Mouse (Mus musculus): ENCODE results near the gene Tsga13.

Gene Tsga13

DNA sequence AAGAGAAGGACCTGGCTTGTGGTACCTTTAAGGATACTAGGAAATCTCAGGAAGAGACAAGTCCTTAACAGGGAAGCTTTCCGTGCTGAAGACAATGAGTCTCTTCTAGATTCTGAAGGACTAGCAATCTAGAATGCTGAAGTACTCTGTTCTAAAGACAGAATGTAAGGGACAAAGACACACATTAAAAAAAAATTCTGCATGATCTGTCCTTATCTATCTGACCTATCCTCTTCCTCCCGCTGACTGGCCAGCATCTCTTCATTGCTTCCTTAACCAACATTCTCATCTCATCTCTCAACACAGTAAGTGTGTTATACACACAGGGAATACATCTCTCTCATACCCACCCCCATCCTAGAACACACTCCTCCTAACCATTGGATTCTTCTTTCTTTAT lies at the start of gene Tsga13:
TSS of gene Tsga13 (minus strand) at position 101 of the 400 bp plus-strand sequence.
- DNase-seq (ENCODE audit: low spot score): no peak

DNA sequence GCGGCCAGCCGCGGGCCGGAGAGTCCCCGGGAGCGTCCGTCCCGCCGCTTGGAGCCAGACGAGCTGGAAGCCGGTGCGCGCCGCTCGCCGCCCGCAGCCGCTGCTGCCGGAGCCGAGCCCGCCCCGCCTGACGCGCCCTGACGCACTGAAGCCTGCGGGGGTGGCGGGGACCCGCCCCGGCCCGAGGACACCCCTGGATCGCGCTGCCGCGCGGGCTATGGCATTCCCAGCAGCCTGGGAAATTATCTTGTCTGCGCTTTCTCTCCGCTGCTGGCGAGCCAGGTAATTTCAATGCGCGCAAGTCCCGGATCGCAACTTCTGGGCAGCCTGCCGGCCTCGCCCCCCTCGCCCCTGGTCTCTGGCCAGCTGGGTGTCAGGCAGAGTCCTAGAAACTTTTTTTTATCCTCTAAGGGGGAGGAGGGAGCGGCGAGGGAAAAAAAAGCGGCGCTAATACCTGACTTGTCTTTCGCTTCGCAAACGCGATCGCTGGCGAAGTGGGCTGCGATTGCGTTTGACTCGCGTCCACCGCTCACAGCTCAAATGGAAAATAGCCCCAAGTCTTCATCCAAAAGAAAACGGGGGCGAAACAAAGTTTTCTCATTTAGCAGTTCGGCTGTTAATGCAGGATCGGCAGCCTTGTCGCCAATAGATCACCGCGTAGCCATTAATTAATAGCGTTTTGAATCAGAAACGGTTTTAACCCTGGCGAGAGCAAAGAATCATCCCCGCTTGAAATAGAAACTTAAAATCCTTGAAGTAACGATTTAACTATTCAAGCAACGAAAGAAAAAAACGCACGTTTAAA lies 43.6 kb upstream of the Tsga13 start, which contains the start of gene Klf14:
TSS of gene Klf14 (minus strand) at position 343 of the 805 bp plus-strand sequence.
- DNase-seq (ENCODE audit: low spot score): peak; percentile 10

DNA sequence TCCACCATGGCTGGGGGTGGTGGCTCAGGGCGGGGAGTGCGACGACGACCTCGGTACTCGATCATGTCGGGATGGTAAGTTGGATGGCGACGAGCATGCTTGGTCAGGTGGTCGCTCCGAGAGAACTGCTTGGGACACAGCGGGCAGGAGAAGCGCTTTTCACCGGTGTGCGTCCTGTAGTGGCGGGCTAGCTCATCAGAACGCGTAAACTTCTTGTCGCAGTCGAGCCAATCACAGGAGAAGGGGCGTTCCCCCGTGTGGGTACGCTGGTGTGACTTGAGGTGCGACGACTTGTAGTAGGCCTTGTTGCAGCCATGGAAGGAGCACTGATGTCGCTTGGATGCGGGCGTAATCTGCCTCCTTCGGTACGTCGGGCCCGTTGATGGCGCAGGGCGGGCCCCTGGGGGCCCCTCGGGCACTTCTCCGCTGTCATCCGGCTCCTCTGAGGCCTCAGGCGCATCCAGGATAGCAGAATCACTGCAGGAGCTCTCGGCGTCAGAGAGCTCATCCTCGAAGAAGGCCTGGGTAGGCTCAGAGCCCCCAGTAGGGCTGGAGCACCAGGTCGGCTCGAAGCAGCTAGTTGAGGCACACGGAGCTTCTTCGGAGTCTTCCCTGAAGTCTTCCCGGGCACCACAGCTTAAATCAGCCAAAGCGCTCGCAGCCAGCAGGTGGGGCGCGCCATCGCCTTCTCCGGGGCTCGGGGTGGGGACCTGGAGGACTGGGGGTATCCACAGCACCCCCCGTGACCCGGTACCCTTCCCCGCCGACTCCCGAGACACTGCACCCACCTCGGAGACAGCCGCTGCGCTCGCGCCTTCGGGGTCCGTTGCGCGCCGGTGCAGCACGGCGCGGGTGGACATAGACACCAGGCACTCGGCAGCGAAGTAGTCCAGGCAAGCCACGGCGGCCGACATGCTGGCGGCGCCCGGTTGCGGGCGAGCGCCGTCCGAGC lies 42.7 kb upstream of the Tsga13 start:
- DNase-seq (ENCODE audit: low spot score): peak; percentile 31

DNA sequence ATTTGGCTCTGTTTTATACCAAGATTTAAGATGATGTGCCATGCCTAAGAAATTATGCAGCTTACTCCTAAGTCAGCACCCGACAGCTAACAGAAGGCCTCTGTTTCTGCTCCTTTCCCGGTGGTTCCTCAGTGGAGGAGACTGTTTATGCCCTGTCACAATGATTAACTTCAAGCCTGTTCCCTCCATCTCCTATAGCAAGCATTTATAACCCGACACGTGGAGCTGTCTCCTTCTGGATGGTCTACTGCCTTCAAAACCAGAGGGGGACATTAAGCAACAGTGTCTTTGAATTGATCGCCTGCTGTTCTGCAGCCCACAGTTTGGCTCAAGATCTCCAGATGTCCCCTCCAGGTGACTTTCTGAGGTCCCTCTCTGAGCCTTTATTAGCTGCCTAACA lies 23.9 kb upstream of the Tsga13 start:
- DNase-seq (ENCODE audit: low spot score): no peak

DNA sequence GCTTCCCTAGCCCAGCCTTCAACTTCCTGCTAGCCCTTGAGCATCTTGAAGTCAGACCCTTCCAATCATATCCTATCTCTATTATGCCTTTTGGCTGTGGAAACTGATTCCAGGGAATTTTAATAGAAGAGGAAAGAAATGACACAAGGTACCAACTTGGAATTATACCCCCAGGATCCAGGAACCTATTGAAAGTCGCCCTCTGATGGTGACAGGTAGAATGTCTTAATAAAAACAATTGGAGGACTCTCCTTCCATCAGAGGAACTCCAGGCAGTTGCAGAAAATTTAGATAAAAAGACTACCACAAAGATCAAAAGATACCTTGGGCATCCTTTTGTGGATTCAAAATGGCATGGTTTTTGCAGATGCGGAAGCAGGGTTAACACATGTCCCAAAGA lies 7.4 kb upstream of the Tsga13 start:
- no peak for DNase-seq (ENCODE audit: low spot score)

DNA sequence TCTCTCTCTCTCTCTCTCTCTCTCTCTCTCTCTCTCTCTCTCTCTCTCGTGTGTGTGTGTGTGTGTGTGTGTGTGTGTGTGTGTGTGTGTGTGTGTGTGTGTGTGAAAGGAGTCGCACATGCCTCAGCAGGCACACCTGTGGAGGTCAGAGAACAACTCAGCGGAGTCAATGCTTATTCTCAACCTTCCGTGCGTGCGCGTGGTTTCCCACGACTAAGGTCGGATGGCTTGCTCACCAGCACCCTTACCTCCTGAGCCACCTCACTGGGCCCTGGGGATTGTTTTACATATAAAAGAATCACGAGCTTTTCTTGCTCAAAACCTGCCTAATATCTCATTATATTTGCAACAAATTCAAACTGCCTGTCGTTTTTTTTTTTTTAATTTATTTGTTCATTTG lies 6.5 kb upstream of the Tsga13 start:
- no peak for DNase-seq (ENCODE audit: low spot score)

DNA sequence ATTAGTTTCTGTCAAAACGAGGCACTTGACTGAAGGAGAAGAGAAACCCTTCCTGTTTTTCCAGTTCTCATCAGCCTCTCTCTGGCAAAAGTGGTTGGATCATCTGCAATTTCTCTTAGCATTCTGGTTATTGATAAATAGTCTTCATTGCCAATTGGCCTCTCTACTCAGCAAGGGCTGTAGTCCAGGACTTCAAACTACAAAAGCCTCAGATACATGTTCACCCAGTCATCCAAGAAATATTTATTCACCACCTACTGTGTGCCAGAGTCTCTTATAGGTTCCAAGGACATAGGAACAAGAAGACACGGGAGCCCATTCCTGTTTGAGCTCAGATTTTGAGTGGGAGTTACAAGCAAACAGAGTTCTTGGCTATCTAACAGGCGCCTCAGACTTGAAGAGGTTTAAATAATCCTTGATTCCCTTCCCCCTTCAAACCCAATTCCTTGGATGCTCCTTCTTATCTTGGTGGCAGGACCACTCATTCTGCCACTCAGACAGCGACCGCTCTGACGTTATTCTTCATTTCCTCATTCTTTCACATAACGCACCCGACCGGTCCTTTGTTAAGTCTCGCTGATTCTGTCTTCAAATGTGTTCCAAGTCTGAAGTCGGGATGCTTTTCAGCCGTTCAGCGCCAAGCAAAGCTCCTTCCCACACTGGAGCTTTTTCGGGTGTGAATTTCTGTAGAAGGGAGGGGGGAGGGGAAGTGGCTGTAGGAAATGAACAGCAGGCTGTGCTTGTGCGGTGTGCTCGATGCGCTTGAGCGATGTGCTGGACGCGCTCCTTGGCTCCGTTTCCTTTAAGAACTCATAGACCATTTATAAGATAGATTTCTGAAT lies 5.7 kb upstream of the Tsga13 start:
- DNase-seq (ENCODE audit: low spot score): peak; percentile 7

DNA sequence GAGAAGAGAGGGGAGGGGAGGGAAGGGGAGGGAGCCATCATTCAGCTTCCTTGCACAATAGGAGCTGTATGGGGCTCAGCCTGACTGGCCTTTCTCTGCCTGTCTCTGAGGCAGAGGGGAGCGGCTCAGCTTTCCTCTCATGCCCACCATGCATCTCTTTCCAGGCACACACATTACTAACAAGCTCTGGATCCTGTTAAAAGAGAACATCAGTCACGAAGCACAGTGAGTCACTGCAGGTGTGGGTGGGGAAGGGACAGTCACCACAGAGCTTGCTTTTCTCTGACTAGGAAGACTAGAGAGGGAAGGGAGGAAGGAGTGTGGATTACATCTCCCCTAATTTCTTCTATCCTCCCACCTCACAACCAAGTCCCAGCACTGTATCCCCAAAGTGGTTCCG lies 7.4 kb downstream of the Tsga13 start:
- no peak for DNase-seq (ENCODE audit: low spot score)

DNA sequence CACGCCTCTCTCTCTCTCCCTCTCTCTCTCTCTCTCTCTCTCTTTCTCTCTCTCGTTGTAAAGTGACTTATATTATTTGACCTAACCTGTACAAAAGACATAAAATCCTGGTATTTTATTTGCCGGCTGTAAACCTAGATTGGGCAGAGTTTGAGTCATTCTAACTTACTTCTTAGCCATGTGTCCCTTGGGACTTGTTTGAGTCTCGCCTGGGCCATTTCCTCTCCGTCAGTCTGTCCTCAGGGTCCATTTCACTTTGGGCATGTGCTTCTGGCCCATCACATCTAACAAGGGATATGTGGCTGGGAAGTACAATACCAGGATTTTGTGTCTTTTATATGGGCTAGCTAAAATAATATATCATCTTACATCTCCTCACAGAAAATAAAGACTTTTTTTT lies 10.5 kb downstream of the Tsga13 start:
- DNase-seq (ENCODE audit: low spot score): no peak

DNA sequence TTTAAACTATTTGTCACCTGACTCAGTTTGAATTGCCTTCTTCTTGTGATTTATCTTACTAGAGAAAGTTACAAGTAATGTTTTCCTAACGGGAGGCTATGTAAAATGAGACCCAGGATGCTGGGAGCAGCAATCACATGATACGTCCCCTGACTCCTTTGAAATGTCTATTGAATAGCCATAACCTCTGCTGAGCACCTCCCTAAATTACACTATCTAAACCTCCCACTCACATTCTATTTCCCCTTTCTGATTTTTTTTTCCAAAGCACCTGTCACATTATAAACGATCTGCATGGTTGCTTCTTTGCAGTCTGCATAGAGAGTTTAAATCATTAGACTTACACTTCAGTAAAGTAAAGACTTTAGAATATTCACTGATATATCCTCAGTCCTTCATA lies 11.3 kb downstream of the Tsga13 start:
- no peak for DNase-seq (ENCODE audit: low spot score)

DNA sequence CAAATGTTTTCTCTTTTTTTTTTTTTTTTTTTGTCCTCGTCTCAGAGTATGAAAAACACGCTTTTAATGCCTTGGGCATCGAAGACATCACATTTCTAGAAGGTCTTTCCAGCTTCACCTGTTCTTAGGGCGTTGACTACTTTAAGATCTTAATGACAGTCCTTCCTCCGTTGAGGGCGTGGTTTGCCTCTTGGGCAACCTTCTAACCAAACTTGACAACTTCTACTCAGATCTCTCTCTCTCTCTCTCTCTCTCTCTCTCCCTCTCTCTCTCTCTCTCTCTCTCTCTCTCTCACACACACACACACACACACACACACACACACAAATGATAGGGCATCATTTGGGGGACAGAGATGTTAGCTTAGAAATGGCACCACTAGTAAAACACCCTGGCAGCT lies 17.9 kb downstream of the Tsga13 start:
- no peak for DNase-seq (ENCODE audit: low spot score)

DNA sequence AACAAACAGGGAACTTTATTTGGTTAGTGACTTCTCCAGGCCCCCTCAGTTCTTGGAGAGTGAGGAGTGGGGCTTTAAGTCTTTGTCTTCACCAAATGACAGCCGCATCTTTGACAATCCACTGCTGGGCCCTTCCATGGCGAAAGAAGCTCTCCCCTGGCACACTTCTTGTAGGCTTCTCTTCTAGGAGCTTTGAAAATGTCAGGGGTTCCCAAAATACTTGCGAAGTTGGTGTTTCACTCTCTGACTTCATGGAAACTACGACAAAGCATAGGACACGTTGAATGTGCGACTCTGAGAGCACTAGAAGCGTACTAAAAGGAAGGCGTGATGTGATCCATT lies 18.4 kb downstream of the Tsga13 start:
- no peak for DNase-seq (ENCODE audit: low spot score)

DNA sequence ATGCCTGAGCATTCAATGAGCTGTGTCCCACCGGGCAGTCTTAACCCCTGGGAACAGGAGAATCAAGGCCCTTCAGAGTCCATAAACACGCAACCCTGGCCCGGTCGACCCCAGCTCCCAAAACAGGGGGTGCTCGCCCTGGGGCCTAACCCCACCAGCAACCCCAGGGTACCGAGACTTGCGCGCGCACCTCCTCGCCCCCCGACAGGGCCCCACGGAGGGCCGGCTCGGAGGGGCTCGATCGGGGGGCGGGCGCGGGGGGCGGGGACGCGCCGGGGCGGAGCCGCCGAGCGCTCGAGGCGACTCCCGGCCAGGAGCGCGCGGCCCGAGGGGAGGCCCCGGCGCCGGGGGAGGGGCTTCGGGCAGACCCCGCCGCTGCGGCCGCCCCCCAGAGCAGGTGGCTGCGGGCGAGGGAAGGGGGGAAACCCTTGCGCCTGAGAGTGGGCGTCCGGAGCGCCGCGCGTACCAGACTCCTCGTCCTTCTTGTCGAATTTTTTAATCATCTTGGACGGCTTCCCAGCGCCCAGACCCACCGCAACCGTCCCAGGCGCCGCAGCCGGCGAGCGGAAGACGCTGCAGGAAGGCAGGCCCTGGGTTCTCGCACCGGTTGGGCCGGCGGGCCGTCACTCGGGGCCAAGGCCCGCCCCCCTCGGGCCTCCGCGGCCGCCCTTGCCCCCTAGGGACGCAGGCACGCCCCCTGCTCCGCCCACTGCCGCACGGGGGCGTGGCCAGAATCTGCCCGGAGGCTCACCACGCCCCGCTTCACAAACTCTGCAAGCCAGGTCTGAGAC lies 19.0 kb downstream of the Tsga13 start, which contains the start of gene Copg2:
TSS of gene Copg2 (minus strand) at position 600 of the 791 bp plus-strand sequence.
- peak; percentile 95 for DNase-seq (ENCODE audit: low spot score)

DNA sequence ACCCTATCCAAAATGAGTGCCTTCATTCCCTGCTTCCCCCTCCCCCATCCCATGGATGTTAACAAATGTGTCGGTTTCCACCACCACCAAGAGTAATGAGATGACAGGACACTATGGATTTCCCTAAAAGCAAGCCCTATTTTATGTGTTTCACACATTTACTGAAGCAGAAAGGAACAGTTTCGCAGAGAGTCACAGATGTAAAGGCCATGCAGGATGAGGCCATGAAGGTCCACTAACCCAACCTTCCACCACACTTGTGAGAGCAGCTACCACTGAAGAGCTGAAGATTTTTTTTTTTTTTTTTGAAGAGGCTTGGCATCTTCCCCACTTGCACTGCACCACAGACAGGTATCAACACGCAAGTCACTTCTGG lies 19.6 kb downstream of the Tsga13 start:
- no peak for DNase-seq (ENCODE audit: low spot score)

DNA sequence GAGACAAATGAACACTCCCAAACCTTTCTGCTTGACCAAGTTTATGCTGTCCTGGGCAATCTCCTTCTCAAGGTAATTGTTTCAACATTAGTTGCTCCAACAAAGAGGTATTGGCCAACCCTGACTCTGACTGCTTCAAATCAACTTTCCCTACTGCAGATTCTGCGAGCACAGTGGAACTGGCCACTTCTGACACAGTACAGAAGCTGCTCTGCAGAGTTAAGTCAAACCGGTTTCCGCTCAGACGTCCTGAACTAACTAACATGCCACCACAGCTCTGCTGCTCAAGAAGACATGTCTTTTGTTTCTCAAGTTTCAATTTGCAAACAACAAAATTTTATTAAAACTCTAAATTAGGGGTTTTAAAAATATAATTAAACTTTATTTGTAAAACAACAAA lies 22.3 kb downstream of the Tsga13 start:
- peak; percentile 33 for DNase-seq (ENCODE audit: low spot score)

DNA sequence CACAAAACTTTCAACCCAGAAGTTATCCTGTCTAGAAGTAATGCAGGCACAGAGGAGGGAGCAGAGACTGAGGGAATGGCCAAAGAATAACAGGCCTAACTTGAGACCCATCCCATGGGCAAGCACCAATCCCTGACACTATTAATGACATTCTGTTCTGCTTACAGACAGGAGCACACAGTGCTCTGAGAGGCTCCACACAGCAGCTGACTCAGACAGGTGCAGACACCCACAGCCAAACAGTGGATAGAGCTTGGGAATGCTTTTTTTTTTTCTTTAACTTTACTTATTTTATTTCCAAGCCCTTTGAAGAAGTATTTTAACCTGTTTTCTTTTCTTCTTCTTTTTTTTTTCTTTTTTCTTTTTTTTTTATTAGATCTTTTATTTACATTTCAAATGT lies 23.6 kb downstream of the Tsga13 start:
- DNase-seq (ENCODE audit: low spot score): no peak

DNA sequence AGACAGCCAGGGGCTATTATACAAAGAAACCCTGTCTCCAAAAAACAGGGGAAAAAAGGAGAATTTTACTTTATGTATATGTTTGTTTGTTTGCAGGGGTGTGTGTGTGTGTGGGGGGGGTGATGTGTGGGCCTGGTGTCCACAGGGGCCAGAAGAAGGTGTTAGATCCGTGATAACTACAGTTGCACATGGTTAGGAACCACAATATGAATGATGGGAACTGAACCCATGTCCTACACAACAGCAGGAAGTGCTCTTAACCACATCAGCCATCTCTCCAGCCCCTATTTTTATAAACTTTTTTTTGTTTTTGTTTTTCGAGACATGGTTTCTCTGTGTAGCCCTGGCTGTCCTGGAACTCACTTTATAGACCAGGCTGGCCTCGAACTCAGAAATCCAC lies 30.5 kb downstream of the Tsga13 start:
- DNase-seq (ENCODE audit: low spot score): no peak

DNA sequence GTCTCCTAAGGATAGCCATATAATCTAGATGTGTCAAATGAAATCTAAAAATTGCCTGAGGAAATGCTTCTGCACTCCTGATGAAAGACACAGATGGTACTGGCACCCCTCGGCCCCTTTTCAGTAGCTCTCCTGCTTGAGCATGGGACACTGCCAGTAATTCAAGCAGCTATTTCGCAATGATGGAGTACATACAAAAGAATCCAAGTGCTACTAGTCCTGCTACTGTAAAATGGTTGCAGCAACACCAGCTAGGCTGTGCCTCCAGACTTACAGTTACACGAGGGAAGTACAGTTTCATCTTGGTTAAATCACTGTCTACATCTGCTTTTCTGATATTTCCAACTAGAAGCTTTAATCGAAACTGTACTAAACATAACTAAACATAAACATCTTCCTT lies 31.9 kb downstream of the Tsga13 start:
- DNase-seq (ENCODE audit: low spot score): no peak

DNA sequence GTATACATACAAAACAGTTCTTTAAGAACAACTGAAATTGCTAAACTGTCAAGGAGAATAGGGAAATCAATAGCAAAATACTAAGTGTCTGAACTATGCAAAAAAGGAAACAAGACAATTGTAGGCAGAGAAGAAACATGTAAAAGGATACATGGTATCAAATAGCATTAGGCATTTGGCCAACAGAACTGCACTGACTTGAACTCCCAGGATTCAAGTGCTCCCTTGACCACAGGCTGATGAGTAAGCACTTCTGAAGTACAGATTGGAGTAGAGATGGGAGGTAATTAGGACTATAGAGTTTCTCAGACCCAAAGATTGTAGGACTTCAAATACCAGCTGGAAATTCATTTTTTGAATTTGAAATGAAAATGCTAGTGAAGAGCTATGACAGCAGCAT lies 38.7 kb downstream of the Tsga13 start:
- no peak for DNase-seq (ENCODE audit: low spot score)

DNA sequence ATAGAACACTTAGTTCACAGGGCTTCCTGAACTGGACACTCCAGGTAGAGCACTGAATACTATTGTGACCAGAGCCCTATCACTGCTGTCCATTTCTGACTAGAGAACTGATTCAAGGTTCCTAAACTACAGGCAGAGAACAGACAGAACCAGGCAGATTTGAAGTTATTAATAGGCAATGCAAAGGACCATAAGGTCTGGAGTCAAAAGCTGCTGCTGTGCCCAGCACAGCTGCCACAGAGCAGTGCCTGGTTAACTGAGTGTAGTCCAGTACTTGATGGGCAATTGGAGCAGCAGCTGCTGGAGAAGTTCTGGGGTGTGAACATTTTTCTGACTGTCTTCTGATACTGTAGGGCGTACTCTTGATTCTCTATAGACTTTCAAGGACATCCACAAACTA lies 48.9 kb downstream of the Tsga13 start:
- DNase-seq (ENCODE audit: low spot score): no peak

DNA sequence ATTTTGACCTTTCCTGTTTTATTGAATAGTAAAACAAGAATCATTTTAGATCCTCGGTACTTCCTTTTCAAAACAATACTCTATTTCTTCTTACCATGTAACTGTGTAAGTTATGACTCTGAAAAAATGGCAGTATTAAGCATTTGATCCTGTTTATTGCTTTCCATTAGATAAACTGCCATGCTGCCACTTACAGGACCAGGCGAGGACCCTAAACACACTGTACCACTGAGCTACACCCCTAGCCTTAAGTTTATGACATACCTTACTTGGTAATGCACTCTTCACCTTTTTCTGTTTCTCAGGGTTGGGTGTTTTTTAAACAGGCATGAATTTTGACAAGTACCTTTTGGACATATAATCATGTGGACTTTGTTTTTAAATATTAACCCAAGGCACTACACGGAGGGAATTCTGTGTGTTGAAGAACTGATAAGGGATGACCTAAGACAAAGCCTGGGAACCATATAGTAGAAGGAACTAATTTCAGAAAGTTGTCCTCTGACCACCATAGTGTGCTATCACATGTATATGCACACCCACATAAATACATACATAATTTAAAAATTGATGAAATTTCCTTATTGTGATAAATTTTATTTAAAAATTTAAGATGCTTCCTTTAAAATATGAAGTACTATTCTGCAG lies 50.2 kb downstream of the Tsga13 start:
- no peak for DNase-seq (ENCODE audit: low spot score)

All from urinary bladder, postnatal 14 days (tissue).